Mouse (Mus musculus) G1E (cell line): ENCODE data around the gene Elovl3. TPM values are rescaled to one million over a fixed set of nuclear protein-coding genes. Genes with fewer than 3 reads are reported as not detected.

Source experiments
- ATAC-seq: 2 replicates; pipeline ENCODE4 v1.8.0; 2016; ENCODE audit warnings: mild to moderate bottlenecking; ENCODE audit not compliant: insufficient number of reproducible peaks, poor library complexity, low FRiP score, severe bottlenecking; ENCODE audit errors: extremely low read depth
- DNase-seq: peaks from one replicate; pipeline ENCODE4 v3.0.0; 2012; ENCODE audit warnings: low spot score
- H3K27me3 ChIP-seq: 2 replicates; pipeline ENCODE4 v1.6.1; 2012; ENCODE audit warnings: mild to moderate bottlenecking, low read length, inconsistent platforms; ENCODE audit not compliant: insufficient read depth
- H3K36me3 ChIP-seq: replicated peaks from 2 replicates; pipeline ENCODE3; 2012; ENCODE audit warnings: mild to moderate bottlenecking, inconsistent platforms
- H3K4me1 ChIP-seq: 2 replicates; pipeline ENCODE4 v1.6.1; 2012; ENCODE audit warnings: low read depth, low read length, inconsistent platforms, mixed read lengths; ENCODE audit not compliant: insufficient read depth
- H3K4me3 ChIP-seq: 2 replicates; pipeline ENCODE4 v1.5.1; 2012; ENCODE audit warnings: low read depth, mild to moderate bottlenecking, inconsistent platforms, low read length, moderate library complexity, mixed read lengths
- H3K9me3 ChIP-seq: replicated peaks from 2 replicates; pipeline ENCODE4 v1.6.1; 2012; ENCODE audit warnings: inconsistent platforms
- CTCF ChIP-seq: IDR thresholded peaks from 2 replicates; pipeline ENCODE4 v1.5.1; 2012; ENCODE audit warnings: low read depth, low read length, inconsistent platforms, mixed read lengths
- GATA1 ChIP-seq: IDR thresholded peaks from 2 replicates; pipeline ENCODE4 v1.6.1; 2012; ENCODE audit warnings: borderline replicate concordance, low read length, inconsistent platforms, mixed read lengths
- GATA2 ChIP-seq: IDR thresholded peaks from 2 replicates; pipeline ENCODE4 v1.6.1; 2012; ENCODE audit warnings: low read depth, low read length, inconsistent platforms, borderline replicate concordance
- POLR2AphosphoS5 ChIP-seq: IDR thresholded peaks from 2 replicates; pipeline ENCODE4 v1.6.1; 2012; ENCODE audit warnings: low read depth, low read length, inconsistent platforms; ENCODE audit not compliant: insufficient replicate concordance
- TAL1 ChIP-seq: conservative IDR thresholded peaks from 2 replicates; pipeline ENCODE4 v1.6.1; 2012; ENCODE audit warnings: low read depth, low read length, inconsistent platforms, mixed read lengths
- polyA plus RNA-seq: library from polyadenylated mRNA; stranded (reverse); fragments of >175 nt; gene quantifications from 2 replicates; pipeline ENCODE4 v1.2.3, GENCODE M21; 2012
- total RNA-seq, 2 experiments: library from RNA; stranded (forward) in 1 of 2; stranded (reverse) in 1 of 2; fragments of 200-1000 nt in 1 of 2; fragments of >200 nt in 1 of 2; fragmentation: Nextera tagmentation in 1 of 2; gene quantifications; 2 replicates each; pipeline ENCODE4 v1.2.3; 2014 to 2017

Elovl3 gene
- total RNA-seq (2014; fragmentation: Nextera tagmentation) (not detected in 2 replicates), total RNA-seq (2017) (0.06 TPM in 1 of 2 replicates, not detected in the other), polyA plus RNA-seq (not detected in 2 replicates)

DNA sequence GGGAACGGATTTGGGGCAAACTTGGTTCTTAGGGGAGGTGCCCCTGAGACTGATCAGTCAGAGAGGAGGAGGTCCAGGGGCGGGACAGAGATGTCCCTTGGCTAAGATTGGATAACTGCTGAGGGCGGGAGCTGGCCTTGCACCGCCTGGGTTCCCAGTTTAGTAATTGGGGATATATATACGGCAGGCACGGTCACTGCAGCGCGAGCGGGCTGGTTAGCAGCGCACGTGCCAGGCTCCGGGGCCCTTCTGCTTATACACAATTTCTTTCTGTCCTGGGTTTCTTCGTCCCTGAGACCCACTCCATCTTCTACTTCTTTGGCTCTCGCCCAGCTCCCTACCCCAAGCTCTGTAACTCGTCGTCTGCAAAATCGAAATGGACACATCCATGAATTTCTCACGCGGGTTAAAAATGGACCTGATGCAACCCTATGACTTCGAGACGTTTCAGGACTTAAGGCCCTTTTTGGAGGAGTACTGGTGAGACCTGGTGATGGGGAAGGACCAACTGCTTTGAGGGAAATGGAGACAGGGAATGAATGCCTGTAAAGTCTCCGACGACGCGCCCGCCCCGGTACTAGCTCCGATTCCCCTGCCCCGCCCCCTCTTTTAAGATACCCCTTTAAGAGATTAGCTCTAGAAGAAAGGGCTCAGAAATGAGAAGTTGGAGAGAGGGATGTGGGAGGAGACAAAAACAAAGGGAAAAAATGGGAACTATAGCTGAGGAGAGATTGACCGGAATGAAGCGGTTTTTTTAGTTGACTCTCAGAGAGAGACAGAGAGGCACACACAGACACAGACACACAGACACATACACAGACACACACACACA, at the start of gene Elovl3:
Gene Elovl3, plus strand, starts transcription at position 204 of the 832 bp plus-strand sequence.
- no peak for DNase-seq
- Histone ChIP-seq H3K4me1 (peaks cover 14% of the 10 kb centered on the region), H3K36me3 (no peaks in the 10 kb centered on the region), H3K9me3 (peaks cover 10% of the 10 kb centered on the region), H3K4me3 (no peak within 1 kb of the TSS), H3K27me3 (peaks cover 44% of the 10 kb centered on the region)
- no peak for ATAC-seq
- no peak for TF ChIP-seq POLR2AphosphoS5
- TF ChIP-seq TAL1 = no peak
- no peak for TF ChIP-seq GATA1
- no peak for TF ChIP-seq CTCF
- TF ChIP-seq GATA2 = no peak

- peaks cover 73% of the 10 kb centered on the region for H3K36me3 ChIP-seq
- no peak overlapping the region for H3K4me3 ChIP-seq
- no peaks in the 10 kb centered on the region for H3K9me3 ChIP-seq
- peaks cover 17% of the 10 kb centered on the region for H3K4me1 ChIP-seq
- ATAC-seq (no peak), DNase-seq (no peak)
- no peaks in the 10 kb centered on the region for H3K27me3 ChIP-seq
- TF ChIP-seq GATA2 (no peak), POLR2AphosphoS5 (no peak), TAL1 (no peak), CTCF (no peak), GATA1 (no peak)
These were observed 46.5 kb upstream of the Elovl3 start for GRCm38 (mm10) chr19:46085185-46085584.

DNA sequence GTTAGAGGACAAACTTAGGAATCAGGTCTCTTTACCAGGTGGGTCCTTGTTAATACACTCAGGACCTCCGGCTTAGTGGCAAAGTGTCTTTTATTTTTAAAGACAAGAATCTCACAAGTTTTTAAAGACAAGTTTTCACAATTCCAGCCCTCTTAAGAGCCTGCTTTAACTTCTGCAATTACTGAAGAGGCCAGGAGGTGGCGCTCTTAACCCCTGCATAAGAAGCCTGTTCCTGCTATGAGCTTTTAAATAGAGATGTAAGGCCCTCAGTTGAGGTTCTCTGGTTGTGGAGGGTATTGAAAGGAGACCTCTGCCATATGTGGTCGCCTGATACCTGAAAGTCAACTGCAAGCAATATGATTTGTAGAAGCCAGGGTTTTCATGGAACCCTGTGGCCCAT, 45.4 kb upstream of the Elovl3 start:
- TF ChIP-seq CTCF (peak; percentile 55), POLR2AphosphoS5 (no peak), TAL1 (no peak), GATA2 (no peak)
- no peak overlapping the region for H3K4me3 ChIP-seq
- peaks cover 14% of the 10 kb centered on the region for H3K4me1 ChIP-seq
- H3K27me3 ChIP-seq = no peaks in the 10 kb centered on the region
- no peak for ATAC-seq
- H3K9me3 ChIP-seq = no peaks in the 10 kb centered on the region
- peaks cover 62% of the 10 kb centered on the region for H3K36me3 ChIP-seq
- peak; percentile 38 for DNase-seq

GRCm38 (mm10) chr19:46087871-46088270, 43.8 kb upstream of the Elovl3 start:
- TF ChIP-seq TAL1 (no peak), CTCF (no peak), POLR2AphosphoS5 (no peak), GATA2 (no peak), GATA1 (no peak)
- H3K4me1 ChIP-seq = peaks cover 5% of the 10 kb centered on the region
- H3K4me3 ChIP-seq = no peak overlapping the region
- H3K36me3 ChIP-seq = peaks cover 46% of the 10 kb centered on the region
- H3K27me3 ChIP-seq = peaks cover 5% of the 10 kb centered on the region; the same call in 1 of the 2 replicates
- H3K9me3 ChIP-seq = no peaks in the 10 kb centered on the region
- no peak for DNase-seq
- ATAC-seq = no peak

DNA sequence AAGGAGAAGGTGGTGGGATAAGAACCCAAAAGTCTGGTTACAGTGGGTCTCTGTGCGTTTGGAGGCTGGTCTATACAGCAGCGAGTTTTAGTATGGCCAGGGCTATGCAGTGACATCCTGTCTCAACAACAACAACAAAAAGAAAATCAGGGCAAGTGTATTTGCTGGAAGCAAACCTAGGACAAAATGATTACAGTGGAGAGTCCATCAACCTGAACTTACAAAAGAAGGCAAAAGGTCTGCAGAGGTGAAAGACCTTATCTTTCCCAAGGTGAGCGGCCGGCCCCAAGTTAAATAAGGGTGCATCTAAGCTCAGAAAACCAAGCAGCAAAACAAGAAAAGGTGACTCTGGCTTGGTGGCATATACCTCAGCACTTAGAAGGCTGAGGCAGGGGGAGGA, 40.1 kb upstream of the Elovl3 start:
- H3K27me3 ChIP-seq = peaks cover 11% of the 10 kb centered on the region; the same call in 1 of the 2 replicates
- no peak for ATAC-seq

GRCm38 (mm10) chr19:46094144-46094543, 37.6 kb upstream of the Elovl3 start:
- ATAC-seq = no peak
- Histone ChIP-seq H3K27me3 (peaks cover 11% of the 10 kb centered on the region; the same call in 1 of the 2 replicates), H3K9me3 (no peaks in the 10 kb centered on the region; the same call in 1 of the 2 replicates), H3K4me3 (no peak overlapping the region), H3K36me3 (no peaks in the 10 kb centered on the region), H3K4me1 (no peaks in the 10 kb centered on the region)
- no peak for DNase-seq
- no peak for TF ChIP-seq GATA1
- no peak for TF ChIP-seq TAL1
- TF ChIP-seq POLR2AphosphoS5 = no peak
- no peak for TF ChIP-seq CTCF
- no peak for TF ChIP-seq GATA2

More for the DNA sequence above, 40.1 kb upstream of the Elovl3 start:
- no peak overlapping the region for H3K4me3 ChIP-seq
- peaks cover 9% of the 10 kb centered on the region for H3K36me3 ChIP-seq
- H3K9me3 ChIP-seq = no peaks in the 10 kb centered on the region
- TF ChIP-seq POLR2AphosphoS5 (no peak), GATA2 (no peak), CTCF (no peak)
- H3K4me1 ChIP-seq = no peaks in the 10 kb centered on the region; the same call in 1 of the 2 replicates
- DNase-seq = no peak
